Mouse (Mus musculus) intestine, postnatal 0 days (tissue): ENCODE measurements around the gene Ldb1. TPM values are rescaled to one million over a fixed set of nuclear protein-coding genes. Genes with fewer than 3 reads are reported as not detected.
A peak's percentile ranks its signal among the peaks of the same experiment; 100 is the strongest.

ENCODE experiments used
- ATAC-seq: fragments of 200-750 bp; cut with Nextera tagmentation; 2 replicates; pipeline ENCODE4 v1.8.0; 2017; ENCODE audit warnings: mild to moderate bottlenecking, moderate TSS enrichment, moderate library complexity
- H3K27ac ChIP-seq: fragments of 300-500 bp; sonication (generic); 2 replicates; pipeline ENCODE4 v1.5.1; 2014; ENCODE audit warnings: mild to moderate bottlenecking, low read depth, low read length, moderate library complexity
- H3K27me3 ChIP-seq: fragments of 300-500 bp; sonication (generic); replicated peaks from 2 replicates; pipeline ENCODE4 v1.6.1; 2014; ENCODE audit warnings: low read length, mixed read lengths; ENCODE audit not compliant: control insufficient read depth, insufficient read depth
- H3K36me3 ChIP-seq: fragments of 300-500 bp; sonication (generic); 2 replicates; pipeline ENCODE4 v1.6.1; 2014; ENCODE audit warnings: mild to moderate bottlenecking, moderate library complexity; ENCODE audit not compliant: control insufficient read depth, insufficient read depth
- H3K4me1 ChIP-seq: fragments of 300-500 bp; sonication (generic); replicated peaks from 2 replicates; pipeline ENCODE4 v1.6.1; 2014; ENCODE audit warnings: antibody characterized with exemption, low read length, mixed read lengths; ENCODE audit not compliant: control insufficient read depth, insufficient read depth
- H3K4me2 ChIP-seq: fragments of 300-500 bp; sonication (generic); replicated peaks from 2 replicates; pipeline ENCODE4 v1.6.1; 2014; ENCODE audit warnings: low read depth, mild to moderate bottlenecking, moderate library complexity
- H3K4me3 ChIP-seq: fragments of 300-500 bp; sonication (generic); 2 replicates; pipeline ENCODE4 v1.5.1; 2014; ENCODE audit warnings: low read depth, low read length
- H3K9ac ChIP-seq: fragments of 300-500 bp; sonication (generic); 2 replicates; pipeline ENCODE4 v1.6.1; 2014; ENCODE audit warnings: mild to moderate bottlenecking, low read depth, low read length
- H3K9me3 ChIP-seq: fragments of 300-500 bp; sonication (generic); 2 replicates; pipeline ENCODE4 v1.6.1; 2016; ENCODE audit warnings: mixed run types; ENCODE audit not compliant: control insufficient read depth
- CTCF ChIP-seq: sonication (generic); IDR thresholded peaks from 2 replicates; pipeline ENCODE4 v1.5.1; 2016; ENCODE audit warnings: low read depth, mild to moderate bottlenecking, control low read depth, antibody characterized with exemption, moderate library complexity
- WGBS: fragments of 180-500 bp; shearing (Covaris S2); extraction: QIAGEN DNeasy Blood & Tissue Kit; methylation state at CpG from one replicate; pipeline ENCODE4 v1.1.7; 2014; 5-methylcytosine and 5-hydroxymethylcytosine counted together
- polyA plus RNA-seq: library from polyadenylated mRNA; unstranded; fragments of >200 nt; fragmentation: Nextera tagmentation; extraction: Ambion mirVana; gene quantifications from 2 replicates; pipeline ENCODE4 v1.2.1, GENCODE M21; 2015

The Ldb1 gene
- polyA plus RNA-seq, 1 experiment from 2014 or later, result 31.0 TPM

DNA sequence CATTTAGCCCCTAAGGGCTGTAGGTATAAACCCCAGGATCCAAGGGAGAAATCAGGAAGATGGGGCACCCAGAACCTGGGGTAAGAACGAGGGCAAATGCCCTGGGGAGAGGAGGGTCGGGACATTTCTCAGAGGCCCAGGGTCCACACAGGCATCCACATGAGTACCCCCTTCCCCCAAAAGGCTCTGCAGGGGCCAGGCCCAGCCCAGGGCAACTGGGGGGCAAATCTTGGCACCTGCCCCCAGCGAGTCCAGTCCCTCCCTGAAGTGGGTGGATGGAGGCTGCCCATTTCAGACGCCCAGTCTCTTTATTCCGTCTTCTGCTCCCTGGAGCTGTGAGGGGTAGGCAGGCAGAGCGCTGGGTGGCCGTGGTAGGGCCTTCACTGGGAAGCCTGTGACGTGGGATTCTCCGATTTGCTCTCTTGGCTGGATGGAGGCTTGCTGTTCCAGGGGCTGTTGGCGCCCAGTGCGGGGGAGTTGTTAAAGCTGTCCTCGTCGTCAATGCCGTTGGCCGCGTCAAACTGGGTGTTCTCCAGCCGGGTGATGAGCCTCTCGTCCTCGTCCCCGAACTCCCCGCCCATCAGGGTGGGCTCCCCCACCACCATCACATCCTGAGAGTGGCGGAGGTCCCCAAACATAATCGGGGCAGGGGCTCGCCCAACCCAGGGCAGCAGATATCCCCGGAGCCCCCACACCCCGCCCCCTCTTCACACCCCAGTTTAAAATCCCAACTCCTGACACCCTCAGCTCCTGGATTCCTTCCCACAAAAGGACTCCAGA lies 12.1 kb downstream of the Ldb1 start:
- peaks cover 6% of the 10 kb centered on the region for H3K4me1 ChIP-seq
- no peak for ATAC-seq
- WGBS, result 90% methylated on average over 26 of the region's 26 CpGs
- H3K9ac ChIP-seq, result no peak overlapping the region
- no peaks in the 10 kb centered on the region for H3K27me3 ChIP-seq
- H3K4me3 ChIP-seq, result no peak overlapping the region
- no peak overlapping the region for H3K27ac ChIP-seq
- no peak overlapping the region for H3K4me2 ChIP-seq
- TF ChIP-seq CTCF, result no peak
- H3K36me3 ChIP-seq, result peaks cover 48% of the 10 kb centered on the region
- no peaks in the 10 kb centered on the region for H3K9me3 ChIP-seq

- TF ChIP-seq CTCF, result no peak
- Histone ChIP-seq H3K9me3 (no peaks in the 10 kb centered on the region), H3K4me2 (no peak overlapping the region), H3K27me3 (no peaks in the 10 kb centered on the region), H3K4me3 (no peak overlapping the region), H3K4me1 (peaks cover 2% of the 10 kb centered on the region; the same call in 1 of the 2 replicates), H3K9ac (no peak overlapping the region), H3K27ac (peak overlapping the region; percentile 35; the same call in 1 of the 2 replicates), H3K36me3 (peaks cover 48% of the 10 kb centered on the region)
- peak; percentile 33; the same call in 1 of the 2 replicates for ATAC-seq
- WGBS, result 70% methylated on average over 9 of the region's 9 CpGs
Measured at GRCm38 (mm10) chr19:46031689-46032432, 13.2 kb downstream of the Ldb1 start.

- Histone ChIP-seq H3K4me3 (no peak overlapping the region), H3K4me2 (no peak overlapping the region), H3K4me1 (peaks cover 2% of the 10 kb centered on the region; the same call in 1 of the 2 replicates), H3K27me3 (no peaks in the 10 kb centered on the region), H3K27ac (no peak overlapping the region), H3K9me3 (no peaks in the 10 kb centered on the region), H3K36me3 (peaks cover 36% of the 10 kb centered on the region), H3K9ac (no peak overlapping the region)
- WGBS, result 90% methylated on average over 10 of the region's 10 CpGs
- ATAC-seq, result no peak
- TF ChIP-seq CTCF, result no peak
Measured at GRCm38 (mm10) chr19:46030196-46030983, 14.6 kb downstream of the Ldb1 start.

DNA sequence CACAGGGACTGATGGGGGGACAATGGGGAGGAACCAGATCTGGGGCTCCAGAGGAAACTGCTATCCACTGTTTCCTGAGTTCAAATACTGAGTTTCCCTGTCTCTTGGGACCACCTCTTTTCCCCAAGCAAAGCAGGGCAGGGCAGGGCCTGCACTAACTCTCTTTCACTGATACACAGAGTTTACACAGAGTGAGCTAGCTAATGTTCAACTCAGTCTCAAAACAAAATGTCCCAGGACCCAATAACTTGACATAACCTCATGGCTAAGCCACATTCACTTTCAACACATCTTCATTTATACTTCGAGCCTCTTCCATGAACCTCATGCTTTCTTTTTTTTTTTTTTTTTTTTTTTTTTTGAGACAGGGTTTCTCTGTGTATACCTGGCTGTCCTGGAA lies 15.4 kb downstream of the Ldb1 start:
- 71% methylated on average over 1 of the region's 1 CpGs for WGBS
- H3K27ac ChIP-seq, result no peak overlapping the region

GRCm38 (mm10) chr19:46028747-46029320 lies 16.2 kb downstream of the Ldb1 start:
- peak; percentile 57 for TF ChIP-seq CTCF
- Histone ChIP-seq H3K9ac (no peak overlapping the region), H3K4me1 (peaks cover 2% of the 10 kb centered on the region; the same call in 1 of the 2 replicates), H3K4me2 (no peak overlapping the region), H3K36me3 (peaks cover 20% of the 10 kb centered on the region), H3K27me3 (no peaks in the 10 kb centered on the region), H3K4me3 (no peak overlapping the region), H3K27ac (no peak overlapping the region), H3K9me3 (no peaks in the 10 kb centered on the region)
- ATAC-seq, result no peak
- 81% methylated on average over 11 of the region's 11 CpGs for WGBS

More for the DNA sequence above, 15.4 kb downstream of the Ldb1 start:
- Histone ChIP-seq H3K4me2 (no peak overlapping the region), H3K9me3 (no peaks in the 10 kb centered on the region), H3K27me3 (no peaks in the 10 kb centered on the region), H3K4me3 (no peak overlapping the region), H3K36me3 (peaks cover 28% of the 10 kb centered on the region), H3K9ac (no peak overlapping the region), H3K4me1 (peaks cover 2% of the 10 kb centered on the region; the same call in 1 of the 2 replicates)
- no peak for ATAC-seq
- no peak for TF ChIP-seq CTCF
